Mouse (Mus musculus): ENCODE results near the gene Dydc2.

Gene Dydc2

DNA sequence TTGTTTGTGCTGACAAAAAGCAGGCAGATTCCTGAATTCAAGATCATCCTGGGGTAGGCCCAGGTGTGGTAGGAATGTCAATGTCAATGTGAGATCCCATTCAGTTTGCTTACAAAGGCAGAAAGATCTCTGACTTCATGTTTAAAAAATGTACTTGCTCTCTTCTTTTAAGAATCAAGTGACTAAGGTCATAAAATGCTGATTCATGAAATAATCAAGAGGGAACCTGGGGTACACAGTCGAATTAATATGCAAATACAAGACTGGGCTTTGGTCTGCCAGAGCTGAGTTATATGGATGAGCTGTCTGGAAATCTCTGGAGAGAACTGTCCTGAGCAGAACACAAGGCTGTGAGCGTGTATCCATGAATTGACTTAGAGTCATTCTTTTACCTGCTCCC lies 21.6 kb downstream of the Dydc2 start:
- DNase-seq (ENCODE audit: extremely low spot score, low read depth, low spot score) = no peak

DNA sequence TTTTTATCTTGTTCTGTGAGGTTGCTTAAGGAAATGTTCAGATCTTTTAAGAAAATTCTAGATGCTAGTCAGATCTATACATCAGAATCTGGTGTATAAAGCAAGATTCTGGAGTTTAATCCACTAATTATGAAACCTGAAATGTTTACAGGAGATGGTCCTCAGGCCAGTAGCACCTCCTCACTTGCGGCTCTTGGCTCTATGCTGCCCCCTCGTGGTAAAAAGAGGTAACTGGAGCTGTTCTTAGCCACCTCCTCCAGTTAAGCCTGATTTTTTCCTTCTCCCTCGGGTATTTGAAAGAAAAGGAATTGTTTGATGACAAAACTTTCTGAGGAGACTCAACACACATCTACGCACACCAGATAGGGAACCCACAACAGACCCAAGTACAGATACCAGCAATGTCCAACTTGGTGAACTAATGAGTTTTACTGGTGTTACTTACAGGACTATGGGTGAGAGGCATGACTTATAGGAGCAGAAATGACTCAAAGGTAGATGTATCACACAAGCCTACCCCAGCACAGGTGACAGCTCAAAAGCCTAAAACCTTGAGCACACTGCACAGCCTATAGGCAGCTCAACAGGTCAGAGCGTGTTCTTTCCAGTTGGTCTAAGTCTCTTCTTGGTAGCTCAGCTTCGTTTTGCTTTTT lies 33.7 kb downstream of the Dydc2 start:
- peak; percentile 47 for DNase-seq (ENCODE audit: extremely low spot score, low read depth, low spot score)

DNA sequence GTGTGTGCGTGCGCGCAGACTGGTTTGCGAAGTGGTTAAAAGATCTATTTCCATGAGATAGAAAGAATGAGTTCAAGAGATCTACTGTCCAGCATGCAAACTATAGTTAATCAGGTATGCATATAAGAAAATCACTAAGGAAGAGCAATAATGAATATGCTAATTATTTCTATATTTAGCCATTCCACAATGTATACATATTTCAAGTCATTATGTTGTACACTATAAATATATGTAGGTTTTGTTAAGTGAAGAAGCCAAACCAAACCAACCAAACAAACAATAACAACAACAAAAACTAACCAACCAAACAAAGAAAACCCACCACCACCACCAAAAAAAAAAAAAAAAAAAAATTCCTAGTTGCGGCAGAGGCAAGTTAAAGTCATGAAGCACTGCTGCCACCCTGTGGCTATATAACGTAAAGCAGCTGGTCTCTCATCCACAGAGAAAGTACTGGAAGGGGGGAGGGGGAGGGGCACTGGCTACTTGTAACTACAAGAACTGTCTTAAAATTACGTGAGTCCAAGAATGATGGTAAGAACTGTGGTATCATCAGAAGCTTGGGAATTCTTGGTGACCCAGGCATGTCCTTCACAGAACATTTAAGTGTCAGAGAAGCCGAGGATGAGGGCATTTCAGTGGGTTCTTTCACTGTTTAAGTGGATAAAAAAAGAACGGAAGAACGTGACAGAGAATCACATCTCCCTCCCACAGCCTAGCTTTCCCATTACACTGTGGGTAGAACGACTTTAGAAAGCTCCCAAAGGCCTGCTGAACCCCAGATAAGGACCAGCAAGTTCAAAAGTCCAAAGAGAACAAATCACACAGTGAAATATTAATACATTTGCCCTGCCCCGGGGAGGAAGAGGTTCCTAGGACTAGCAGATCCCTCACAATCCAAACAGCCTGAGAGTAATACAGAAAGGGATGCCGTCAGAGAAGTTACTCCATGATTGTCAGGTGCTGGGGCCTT lies 35.6 kb downstream of the Dydc2 start:
- DNase-seq (ENCODE audit: extremely low spot score, low read depth, low spot score) = peak; percentile 71

DNA sequence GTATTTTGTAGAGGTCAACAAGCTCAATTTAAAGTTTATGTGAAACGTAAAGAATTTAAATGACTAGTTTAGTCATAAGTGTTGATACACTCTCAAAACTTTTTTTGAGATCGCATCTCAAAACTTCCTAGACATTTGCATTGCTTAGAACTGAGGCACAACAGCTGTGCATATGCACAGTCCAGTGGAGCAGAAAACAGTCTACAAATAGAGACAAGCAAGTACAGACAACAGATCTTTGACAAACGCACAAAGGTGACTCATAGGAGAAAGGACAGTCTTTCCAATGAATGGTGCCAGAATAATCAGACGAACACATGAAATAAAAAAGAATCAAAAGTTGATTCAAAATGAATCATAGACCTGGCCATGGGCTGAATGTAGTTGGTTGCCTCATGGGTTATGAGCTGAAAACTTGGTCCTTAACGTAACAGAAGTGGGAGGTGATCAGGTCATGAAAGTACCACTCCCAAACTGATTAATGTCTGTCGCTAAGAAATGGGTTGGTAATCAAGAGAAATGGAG lies 38.0 kb downstream of the Dydc2 start:
- DNase-seq (ENCODE audit: extremely low spot score, low read depth, low spot score) = no peak

DNA sequence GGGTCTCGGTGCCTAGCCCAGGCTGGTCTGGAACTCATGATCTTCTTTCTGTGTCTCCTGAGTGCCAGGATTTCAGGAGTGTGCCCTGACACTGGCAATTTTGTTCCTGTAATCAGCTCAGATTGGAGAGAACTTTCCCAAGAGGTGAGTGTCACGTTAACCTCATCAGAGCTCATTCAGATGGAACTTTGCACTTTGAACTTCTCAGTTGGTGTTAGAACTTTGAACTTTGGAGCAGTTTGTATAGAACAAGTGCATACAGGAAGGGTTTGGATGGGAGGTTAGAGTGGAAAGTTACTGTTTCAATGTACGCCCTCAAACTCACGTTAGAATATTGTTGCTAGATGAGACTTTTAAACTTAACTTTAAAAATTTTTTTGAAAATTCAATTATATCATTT lies 39.7 kb downstream of the Dydc2 start:
- DNase-seq (ENCODE audit: extremely low spot score, low read depth, low spot score) = no peak

DNA sequence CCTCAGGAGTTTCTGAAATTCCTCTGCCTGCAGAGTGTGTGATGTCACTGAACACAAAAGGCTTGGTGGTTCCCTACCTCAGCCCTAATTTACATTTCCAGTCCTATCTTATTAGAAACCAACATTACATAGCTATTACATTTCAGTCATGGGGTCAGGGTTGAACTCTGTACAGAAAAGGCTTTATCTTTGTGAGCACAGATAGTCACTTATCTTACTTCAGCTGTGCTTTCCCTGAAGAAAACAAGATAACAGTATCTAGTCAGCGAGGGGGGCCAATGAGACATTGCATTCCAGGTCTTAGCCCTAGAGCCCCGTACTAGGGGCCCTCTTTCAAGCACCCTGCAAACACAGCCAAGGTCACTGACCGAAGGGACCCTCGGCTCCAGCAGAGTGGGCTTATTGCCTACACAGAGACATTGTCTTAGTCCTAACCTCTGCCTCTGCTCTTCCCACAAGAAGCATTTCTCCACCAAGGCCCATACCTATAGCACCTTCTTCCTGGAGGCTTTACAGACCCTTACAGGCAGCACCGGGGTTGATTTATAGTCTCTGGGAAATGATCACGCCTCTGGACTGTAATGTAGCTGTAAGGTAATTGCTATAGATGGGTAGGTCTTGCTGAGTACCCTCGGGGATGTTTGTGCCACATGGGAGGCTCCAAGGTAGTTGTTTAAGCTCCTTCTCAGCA lies 43.3 kb downstream of the Dydc2 start:
- no peak for DNase-seq (ENCODE audit: extremely low spot score, low read depth, low spot score)

DNA sequence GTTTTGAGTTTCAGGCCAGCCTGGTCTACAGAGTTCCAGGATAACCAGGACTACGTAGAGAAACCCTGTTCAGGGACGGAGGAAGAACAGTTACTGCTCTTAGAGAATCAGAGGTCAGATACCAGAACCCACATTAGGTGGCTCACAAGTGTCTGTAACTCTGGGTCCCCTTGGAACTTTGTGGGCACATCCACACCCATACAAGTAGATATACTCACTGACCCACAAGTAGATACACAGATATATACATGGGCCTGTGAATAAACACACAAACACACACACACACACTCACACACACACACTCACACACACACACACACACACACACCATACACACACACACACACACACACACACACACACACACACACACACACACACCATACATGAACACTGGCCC lies 43.9 kb downstream of the Dydc2 start:
- DNase-seq (ENCODE audit: extremely low spot score, low read depth, low spot score) = no peak

DNA sequence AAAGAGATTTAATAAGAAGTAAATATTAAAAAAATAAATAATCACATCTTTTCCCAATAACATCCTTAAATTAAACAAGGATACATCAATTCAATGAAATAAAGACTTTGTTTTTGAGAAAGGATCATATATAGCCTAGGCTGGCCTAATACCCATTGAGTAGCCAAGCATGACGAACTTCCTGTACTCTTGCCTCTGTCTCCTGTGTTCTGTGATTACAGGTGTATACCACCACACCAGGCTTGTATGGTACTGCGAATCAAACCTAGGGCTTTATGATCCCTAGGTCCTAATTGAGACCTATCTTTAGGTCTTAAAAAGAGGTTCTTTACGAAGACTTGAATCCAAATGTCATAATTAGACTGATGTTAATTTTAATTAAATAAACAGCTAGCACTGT lies 47.8 kb downstream of the Dydc2 start:
- DNase-seq (ENCODE audit: extremely low spot score, low read depth, low spot score) = no peak

DNA sequence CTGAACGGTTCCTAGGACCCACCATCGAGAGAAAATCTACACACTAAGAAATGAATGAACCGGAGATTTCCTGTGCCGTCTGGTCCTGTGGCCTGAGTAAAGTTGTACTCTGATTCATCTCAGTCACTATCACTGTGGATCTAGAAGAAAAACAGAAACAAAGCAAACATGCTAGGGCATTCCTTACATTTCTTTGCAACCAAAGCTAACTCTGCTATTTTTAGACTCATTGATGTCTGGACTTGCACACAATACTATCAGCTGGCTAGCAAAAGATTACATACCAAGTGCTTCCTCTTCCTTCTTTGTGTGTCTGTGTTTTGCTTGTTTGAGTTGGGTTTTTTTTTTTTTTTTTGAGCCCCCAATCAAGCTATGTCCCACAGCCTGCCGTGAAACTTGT lies 51.5 kb downstream of the Dydc2 start:
- DNase-seq (ENCODE audit: extremely low spot score, low read depth, low spot score) = no peak

DNA sequence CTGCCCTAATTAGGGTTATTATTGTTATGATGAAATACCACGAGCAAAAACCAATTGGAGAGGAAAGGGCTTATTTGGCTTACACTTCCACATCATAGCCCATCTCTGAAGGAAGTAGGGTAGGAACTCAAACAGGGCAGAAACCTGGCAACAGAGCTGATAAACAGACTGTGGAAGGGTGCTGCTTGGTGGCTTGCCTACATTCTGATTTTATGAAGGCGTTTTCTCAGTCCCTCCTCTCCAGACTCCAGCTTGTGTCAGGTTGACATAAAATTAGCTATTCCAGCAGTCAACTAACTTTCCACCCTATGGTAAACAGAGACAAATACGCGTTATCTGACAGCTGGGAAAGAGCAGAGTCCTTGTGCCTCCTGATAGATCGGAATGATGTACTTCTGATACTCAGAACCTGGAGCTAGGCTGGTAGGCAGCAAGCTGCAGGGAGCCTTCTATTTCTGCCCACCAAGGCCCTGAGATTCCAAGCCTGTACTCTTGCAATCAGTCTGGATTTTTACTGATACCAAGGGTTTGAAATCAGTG lies 54.2 kb downstream of the Dydc2 start:
- no peak for DNase-seq (ENCODE audit: extremely low spot score, low read depth, low spot score)

DNA sequence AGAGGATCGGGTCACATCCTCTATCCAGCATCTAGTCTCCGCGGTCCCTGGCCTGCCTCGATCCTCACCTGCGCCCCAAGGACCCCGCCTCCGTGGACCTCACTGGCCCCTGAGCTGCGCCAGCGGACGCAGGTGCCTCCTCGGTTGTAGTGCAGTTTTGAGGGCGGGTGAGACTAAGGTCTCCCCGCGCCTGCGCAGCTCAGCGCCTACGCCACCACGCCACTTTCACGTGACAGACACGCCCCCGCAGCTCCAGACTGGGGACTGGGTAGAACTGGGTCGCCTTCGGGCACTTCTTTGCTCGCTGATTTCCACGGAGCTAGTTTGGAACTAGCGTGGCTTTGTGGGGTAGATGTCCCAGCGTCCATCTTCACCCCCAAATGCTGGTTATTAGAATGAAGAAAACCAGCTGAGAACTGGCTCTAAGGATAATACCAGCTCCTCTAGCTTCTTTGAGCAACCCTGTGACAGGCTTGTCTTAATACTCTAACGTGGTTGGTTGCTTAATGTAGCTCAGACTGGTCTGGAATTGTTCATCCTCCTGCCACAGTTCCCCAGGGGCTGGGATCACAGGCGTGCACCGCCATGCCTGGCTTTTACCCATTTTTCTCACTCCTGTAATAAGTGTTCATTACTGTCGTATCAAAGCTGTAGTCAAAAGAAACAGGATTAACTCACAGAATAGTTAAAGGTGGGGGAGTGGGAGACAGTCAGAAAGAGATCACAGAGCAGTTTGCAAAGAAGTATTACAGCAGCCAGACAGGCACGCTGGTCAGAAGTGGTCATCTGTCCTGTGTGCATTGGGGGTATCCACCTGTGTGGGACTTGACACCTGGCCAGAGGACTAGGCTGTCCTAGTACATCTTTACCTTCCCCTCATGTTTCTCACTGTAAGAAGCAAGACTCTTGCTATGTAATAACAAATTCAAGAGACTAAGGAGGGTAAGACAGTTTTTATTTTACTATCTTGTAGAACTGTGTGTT lies 55.1 kb downstream of the Dydc2 start, which contains the start of gene Fam213a:
Gene Fam213a (minus strand): TSS at position 159 of the 984 bp plus-strand sequence.
- DNase-seq (ENCODE audit: extremely low spot score, low read depth, low spot score) = peak; percentile 61

DNA sequence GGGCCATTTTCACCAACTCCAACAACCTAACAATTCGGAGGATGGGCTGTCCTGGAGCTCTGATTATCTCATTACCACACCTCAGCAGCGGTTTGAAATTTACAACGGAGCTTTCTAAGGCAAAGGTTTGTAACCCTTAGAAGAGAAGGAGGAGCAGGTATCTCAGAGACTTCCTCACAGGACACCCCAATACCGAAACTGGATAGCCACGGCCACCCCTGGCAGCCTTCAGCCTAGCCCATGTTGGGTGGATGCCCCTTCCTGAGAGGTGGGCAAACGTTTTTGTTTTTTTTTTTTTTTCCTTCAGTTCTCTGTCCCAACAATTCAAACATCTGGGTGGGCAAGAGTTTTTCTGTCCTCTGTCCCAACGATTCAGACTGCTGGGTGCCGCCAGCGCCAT lies 55.9 kb downstream of the Dydc2 start:
- no peak for DNase-seq (ENCODE audit: extremely low spot score, low read depth, low spot score)

DNA sequence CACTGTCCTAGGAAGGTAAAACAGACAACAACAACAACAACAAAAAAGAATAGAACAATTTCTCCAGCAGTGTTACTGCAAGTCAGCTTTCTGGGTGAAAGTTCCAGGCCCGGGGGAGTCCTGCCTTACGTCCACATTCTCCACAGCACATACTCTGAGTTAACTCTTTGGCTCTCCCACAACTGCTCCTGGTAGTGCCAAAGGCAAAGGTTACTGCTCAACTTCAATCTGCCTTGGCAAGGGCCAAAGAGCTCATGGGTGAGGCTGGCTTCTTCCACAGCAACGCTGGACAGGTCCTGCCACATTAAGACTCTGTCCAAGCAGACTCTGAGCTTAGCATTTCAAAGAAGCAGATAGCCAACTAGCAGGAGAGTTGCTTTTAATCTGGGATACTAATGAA lies 57.1 kb downstream of the Dydc2 start:
- DNase-seq (ENCODE audit: extremely low spot score, low read depth, low spot score) = no peak

DNA sequence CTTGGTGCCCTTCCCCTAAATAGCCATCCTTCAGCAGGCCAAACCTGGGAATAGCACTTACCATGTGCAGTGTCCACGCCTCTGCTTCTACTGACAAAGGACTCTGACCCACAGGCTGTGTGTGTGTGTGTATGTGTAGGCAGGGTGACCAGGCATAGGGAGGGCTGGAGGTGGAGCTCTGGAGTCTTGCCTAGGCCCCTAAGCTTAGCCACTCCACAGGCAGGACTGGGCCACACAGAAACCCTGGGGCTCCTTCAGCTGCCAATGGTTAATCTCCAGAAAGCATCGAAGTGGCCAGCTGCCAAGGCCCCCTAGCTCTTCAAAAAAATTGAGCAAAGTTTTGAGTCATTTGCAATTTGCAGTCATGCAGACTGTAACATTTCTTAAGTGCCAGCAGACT lies 60.9 kb downstream of the Dydc2 start:
- no peak for DNase-seq (ENCODE audit: extremely low spot score, low read depth, low spot score)

DNA sequence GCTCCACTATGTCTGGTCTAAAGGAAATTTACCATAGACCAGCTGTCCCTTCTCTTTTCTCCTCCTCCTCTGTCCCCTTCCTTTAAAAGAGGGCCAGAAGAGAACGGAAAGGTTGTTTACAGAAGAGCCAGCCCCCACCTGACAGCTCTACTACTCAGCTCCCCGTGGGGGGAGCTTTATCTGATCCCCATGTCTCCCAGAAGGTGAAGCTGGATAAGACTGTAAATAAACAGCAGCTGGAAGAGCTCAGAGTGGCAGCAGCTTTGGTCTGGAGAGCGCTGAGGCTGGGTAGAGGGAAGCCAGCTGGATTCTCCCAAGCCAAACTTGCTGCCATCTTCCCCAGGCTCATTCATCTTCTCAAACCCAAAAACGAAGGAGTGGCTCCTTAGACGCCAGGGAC lies 61.4 kb downstream of the Dydc2 start:
- no peak for DNase-seq (ENCODE audit: extremely low spot score, low read depth, low spot score)

DNA sequence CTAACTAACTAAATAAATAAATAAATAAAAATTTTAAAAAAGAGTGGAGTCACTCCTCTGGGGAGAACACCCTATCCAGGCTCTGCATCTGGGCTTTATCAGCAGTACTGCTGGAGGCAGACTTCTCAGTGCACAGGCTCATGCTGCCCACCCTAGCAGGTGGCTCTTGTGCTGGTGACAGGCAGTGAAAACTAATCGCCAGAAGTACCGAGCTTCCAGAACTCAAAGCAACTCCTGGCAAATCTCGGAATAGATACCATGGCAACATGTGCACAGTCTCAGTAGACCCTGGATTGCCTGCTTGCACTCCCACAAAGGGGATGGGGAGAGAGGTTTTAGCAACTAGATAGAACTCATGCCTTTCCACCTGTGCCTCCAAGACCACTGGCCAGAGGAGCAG lies 62.1 kb downstream of the Dydc2 start:
- no peak for DNase-seq (ENCODE audit: extremely low spot score, low read depth, low spot score)

DNA sequence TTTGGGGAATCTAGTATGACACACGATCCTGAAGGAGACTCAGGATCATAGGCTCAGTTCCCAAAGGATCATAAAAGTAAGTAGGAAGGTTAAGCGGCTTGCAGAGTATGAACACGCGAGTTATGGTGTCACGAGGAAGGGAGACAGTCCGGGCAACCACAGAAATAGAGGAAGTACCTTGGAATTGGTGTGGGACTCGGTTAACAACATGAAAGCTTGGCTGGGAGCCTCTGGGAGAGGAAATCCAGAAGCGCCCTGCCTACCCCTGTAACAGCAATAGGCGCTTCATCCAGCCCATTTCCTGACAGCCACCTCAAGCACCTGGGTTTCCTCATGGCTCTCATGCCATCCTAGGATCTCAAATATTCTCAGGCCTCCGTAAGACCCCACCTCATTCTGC lies 62.7 kb downstream of the Dydc2 start:
- DNase-seq (ENCODE audit: extremely low spot score, low read depth, low spot score) = no peak

DNA sequence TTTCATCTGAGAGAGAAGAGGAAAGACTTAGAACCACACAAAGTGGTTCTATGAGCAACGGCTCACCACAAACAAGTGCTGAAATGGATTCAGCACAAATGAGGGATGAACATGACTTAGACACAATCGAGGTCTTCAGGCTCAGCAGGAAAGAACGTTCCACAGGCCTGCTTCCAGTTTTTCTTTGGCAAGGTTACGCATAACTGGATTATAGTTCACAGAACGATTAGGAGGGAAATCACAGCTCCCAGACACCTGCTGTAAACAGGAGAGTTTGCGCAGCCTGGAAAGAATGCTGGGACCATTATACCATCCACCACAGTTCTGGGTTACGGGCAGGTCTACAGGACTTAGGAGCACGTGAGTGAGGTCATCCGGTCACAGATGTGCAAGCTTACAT lies 63.3 kb downstream of the Dydc2 start:
- DNase-seq (ENCODE audit: extremely low spot score, low read depth, low spot score) = no peak

DNA sequence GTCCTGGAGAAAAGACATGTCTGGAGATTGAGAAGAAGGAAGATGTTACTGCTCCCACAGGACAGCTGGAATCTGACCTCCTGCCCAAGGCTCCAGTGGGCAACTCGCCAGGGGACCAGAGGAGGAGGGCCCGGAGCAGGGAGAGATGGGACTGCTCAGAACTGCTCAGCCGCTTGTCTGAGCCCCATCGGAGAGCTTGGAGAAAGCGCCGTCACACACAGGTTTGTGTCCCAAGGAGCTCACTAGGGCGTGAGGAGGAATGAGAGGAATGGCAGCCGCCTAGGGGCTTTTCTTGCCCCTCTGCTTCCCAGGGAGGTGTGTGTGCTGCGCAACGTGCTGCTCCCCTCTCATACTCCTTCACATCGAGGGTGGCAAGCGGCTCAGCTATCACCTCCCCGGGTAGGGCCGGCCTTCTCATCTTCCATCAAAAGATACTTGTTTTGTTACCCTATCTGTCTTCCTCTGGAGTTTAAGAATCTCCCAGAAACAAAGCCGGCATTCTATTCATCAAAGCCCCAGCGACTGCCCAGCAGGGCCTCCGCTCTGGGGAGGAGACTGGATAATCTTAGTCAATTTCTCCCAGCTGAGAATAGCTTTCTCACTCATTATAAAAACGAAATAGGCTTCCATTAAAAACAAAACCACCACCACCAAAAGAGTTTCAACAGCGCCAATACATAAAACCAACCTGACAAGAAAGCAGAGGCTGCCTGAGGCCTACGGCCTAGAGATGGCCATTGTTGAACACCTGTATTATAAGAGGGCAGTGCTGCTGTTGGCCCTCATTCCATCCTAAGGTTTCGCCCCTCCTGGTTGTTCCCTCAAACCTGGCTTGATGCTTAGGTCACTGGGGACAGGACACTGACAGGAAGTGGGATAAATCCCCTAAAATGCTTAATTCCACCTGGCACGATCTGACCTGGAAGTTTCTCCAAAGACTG lies 64.5 kb downstream of the Dydc2 start:
- DNase-seq (ENCODE audit: extremely low spot score, low read depth, low spot score) = no peak
